Mouse (Mus musculus) thymus, adult 2 months (tissue): ENCODE data around the gene Rpl39l. TPM values are rescaled to one million over a fixed set of nuclear protein-coding genes. Genes with fewer than 3 reads are reported as not detected.
"Not testable (repeated sequence)": the region's sequence is repeated elsewhere in the genome, so short reads cannot be mapped to it uniquely, and the experiment has no call there.

Source experiments
- DNase-seq: peaks from one replicate; pipeline ENCODE4 v3.0.0; 2021
- H3K27ac ChIP-seq: fragments of 200-500 bp; 2 replicates; pipeline ENCODE4 v1.5.1; 2012; ENCODE audit warnings: low read length, control low read depth; ENCODE audit not compliant: control insufficient read depth, insufficient read depth
- H3K27me3 ChIP-seq: fragments of 200-500 bp; 2 replicates; pipeline ENCODE4 v1.6.1; 2012; ENCODE audit warnings: mild to moderate bottlenecking, low read length, moderate library complexity, mixed read lengths; ENCODE audit not compliant: control insufficient read depth, insufficient read depth
- H3K36me3 ChIP-seq: fragments of 200-500 bp; 2 replicates; pipeline ENCODE4 v1.6.1; 2012; ENCODE audit warnings: mild to moderate bottlenecking, low read length, moderate library complexity; ENCODE audit not compliant: control insufficient read depth, insufficient read depth
- H3K4me1 ChIP-seq: fragments of 200-500 bp; replicated peaks from 2 replicates; pipeline ENCODE4 v1.6.1; 2012; ENCODE audit warnings: low read length; ENCODE audit not compliant: control insufficient read depth, insufficient read depth
- H3K4me3 ChIP-seq: fragments of 200-500 bp; 2 replicates; pipeline ENCODE4 v1.5.1; 2012; ENCODE audit warnings: mild to moderate bottlenecking, low read length, control low read depth, moderate library complexity; ENCODE audit not compliant: control insufficient read depth, insufficient read depth
- CTCF ChIP-seq: fragments of 200-500 bp; IDR thresholded peaks from 2 replicates; pipeline ENCODE4 v1.5.1; 2012; ENCODE audit warnings: mild to moderate bottlenecking, control low read depth, low read length, moderate library complexity, borderline replicate concordance; ENCODE audit not compliant: control insufficient read depth, poor library complexity, insufficient read depth; ENCODE audit errors: extremely low read depth
- POLR2A ChIP-seq: fragments of 200-500 bp; IDR thresholded peaks from 2 replicates; pipeline ENCODE4 v1.6.1; 2012; ENCODE audit warnings: mild to moderate bottlenecking, low read length, control low read depth, moderate library complexity; ENCODE audit not compliant: control insufficient read depth, poor library complexity, insufficient read depth; ENCODE audit errors: extremely low read depth
- WGBS: fragments of 180-500 bp; shearing (Covaris S2); methylation state at CpG from one replicate; pipeline ENCODE4 v1.1.7; 2018; 5-methylcytosine and 5-hydroxymethylcytosine counted together
- polyA plus RNA-seq: library from polyadenylated mRNA; depleted of rRNA; stranded (reverse); fragments of >200 nt; gene quantifications from 2 replicates; pipeline ENCODE4 v1.2.3, GENCODE M21; 2012; rRNA removed

Rpl39l gene
- polyA plus RNA-seq, 1 experiment = 0.49 TPM

GRCm38 (mm10) chr16:10172179-10172820, 2.3 kb downstream of the Rpl39l start:
- no peak for TF ChIP-seq CTCF
- TF ChIP-seq POLR2A = no peak
- Histone ChIP-seq H3K27me3 (no peaks in the 10 kb centered on the region), H3K27ac (no peak overlapping the region), H3K4me3 (no peak overlapping the region), H3K4me1 (no peaks in the 10 kb centered on the region), H3K36me3 (no peaks in the 10 kb centered on the region)
- DNase-seq = no peak
- WGBS = 31% methylated on average over 3 of the region's 3 CpGs

GRCm38 (mm10) chr16:10187461-10187860, 17.4 kb downstream of the Rpl39l start:
- not testable (repeated sequence) for DNase-seq, H3K27me3 ChIP-seq, H3K27ac ChIP-seq, H3K36me3 ChIP-seq, H3K4me1 ChIP-seq, H3K4me3 ChIP-seq
- 98% methylated on average over 10 of the region's 10 CpGs for WGBS

GRCm38 (mm10) chr16:10192679-10193506, 22.9 kb downstream of the Rpl39l start, which contains the start of gene Atf7ip2:
TSS of gene Atf7ip2 (plus strand) at chr16:10192712.
- 4% methylated on average over 63 of the region's 63 CpGs for WGBS
- H3K36me3 ChIP-seq = no peaks in the 10 kb centered on the region
- no peak within 1 kb of the TSS for H3K27ac ChIP-seq
- peaks cover 15% of the 10 kb centered on the region for H3K27me3 ChIP-seq
- DNase-seq = peak; percentile 3
- peak within 1 kb of the TSS; percentile 10; the same call in 1 of the 2 replicates for H3K4me3 ChIP-seq
- no peaks in the 10 kb centered on the region for H3K4me1 ChIP-seq
- TF ChIP-seq POLR2A = no peak
- no peak for TF ChIP-seq CTCF

GRCm38 (mm10) chr16:10208777-10209176, 38.8 kb downstream of the Rpl39l start:
- Histone ChIP-seq H3K4me1 (no peaks in the 10 kb centered on the region), H3K36me3 (no peaks in the 10 kb centered on the region)
- WGBS = 91% methylated on average over 1 of the region's 1 CpGs

GRCm38 (mm10) chr16:10216366-10216765, 46.3 kb downstream of the Rpl39l start:
- not testable (repeated sequence) for DNase-seq, H3K27me3 ChIP-seq, H3K36me3 ChIP-seq, H3K4me3 ChIP-seq, H3K27ac ChIP-seq, H3K4me1 ChIP-seq
- 96% methylated on average over 1 of the region's 1 CpGs for WGBS

More at GRCm38 (mm10) chr16:10208777-10209176, 38.8 kb downstream of the Rpl39l start:
- H3K4me3 ChIP-seq = no peak overlapping the region
- DNase-seq = no peak
- no peak overlapping the region for H3K27ac ChIP-seq
- TF ChIP-seq CTCF = no peak
- TF ChIP-seq POLR2A = no peak
- H3K27me3 ChIP-seq = no peaks in the 10 kb centered on the region

GRCm38 (mm10) chr16:10217020-10217419, 47.0 kb downstream of the Rpl39l start:
- 92% methylated on average over 2 of the region's 2 CpGs for WGBS
- DNase-seq, H3K4me1 ChIP-seq, H3K36me3 ChIP-seq, H3K27me3 ChIP-seq, H3K4me3 ChIP-seq, H3K27ac ChIP-seq: not testable (repeated sequence)

Other genes with a start within 250 kb of the Rpl39l start
- gene Grin2a, start 174.7 kb upstream of the Rpl39l start, polyA plus RNA-seq = 0.05 TPM in 1 of 2 replicates, not detected in the other
- not detected in 2 replicates for gene Atf7ip2, start 22.5 kb downstream of the Rpl39l start, polyA plus RNA-seq
- gene Emp2, start 143.7 kb downstream of the Rpl39l start, polyA plus RNA-seq = 12.9 and 20.0 TPM in 2 replicates
- 1.4 and 1.7 TPM in 2 replicates for gene Tekt5, start 225.3 kb downstream of the Rpl39l start, polyA plus RNA-seq
- gene Nubp1, start 241.7 kb downstream of the Rpl39l start, polyA plus RNA-seq = 62.3 and 67.4 TPM in 2 replicates